In the genomic region with DNA sequence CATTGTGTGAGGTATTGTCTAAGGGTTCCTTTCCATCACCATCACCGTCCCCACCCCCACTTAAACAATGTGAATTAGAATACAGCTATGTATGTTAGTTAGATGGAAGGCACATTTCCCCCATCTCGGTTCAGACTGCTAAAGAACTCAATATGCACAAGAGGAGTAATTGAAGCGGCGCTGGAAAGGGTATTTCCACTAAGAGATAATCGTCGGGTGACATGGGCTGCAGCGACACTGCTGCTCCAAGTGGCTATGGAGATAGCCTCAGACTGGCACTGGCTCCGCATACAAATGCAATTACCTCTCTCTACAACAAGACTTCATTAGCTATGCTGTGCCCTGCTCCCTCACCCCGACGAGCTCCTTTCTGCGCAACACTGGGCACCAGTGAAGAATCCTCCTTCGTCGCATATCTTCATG, we compare ENCODE assay signal across 21 mouse cellular contexts. TPM values are rescaled to one million over a fixed set of nuclear protein-coding genes. Genes with fewer than 3 reads are reported as not detected.
A peak's percentile ranks its signal among the peaks of the same experiment; 100 is the strongest.
DNase-seq lines count a peak whose midpoint lies in the region; ATAC-seq lines count a peak whose summit lies in the region.
"Had no signal": no experiment of that assay in that cellular context is flagged by ENCODE, and none has a peak within 500 bp of the region (broad histone marks: within the 10 kb centered on the region; RNA-seq: fewer than 3 reads in every experiment).

No protein-coding gene starts in this region.

- H3K4me2 ChIP-seq in hindbrain, embryonic 11.5 days (replicated peaks; ENCODE audit: low read depth, low read length): no peak overlapping the region
- H3K4me2 ChIP-seq in hindbrain, embryonic 13.5 days: no peak overlapping the region
- no peak overlapping the region for H3K4me2 ChIP-seq in midbrain, embryonic 15.5 days
- H3K4me2 ChIP-seq in kidney, embryonic 15.5 days: no peak overlapping the region
- H3K4me2 ChIP-seq: heart, embryonic 13.5 days; liver, embryonic 13.5 days had no signal

- 78% methylated on average over 13 of the region's 13 CpGs for WGBS in hindbrain, embryonic 11.5 days
- WGBS in hindbrain, embryonic 10.5 days: 87% methylated on average over 13 of the region's 13 CpGs
- WGBS in hindbrain, embryonic 13.5 days: 57% methylated on average over 13 of the region's 13 CpGs
- WGBS in midbrain, embryonic 15.5 days: 50% methylated on average over 13 of the region's 13 CpGs
- 89% methylated on average over 13 of the region's 13 CpGs for WGBS in kidney, embryonic 15.5 days

- H3K9ac ChIP-seq in hindbrain, embryonic 11.5 days (ENCODE audit: low read depth, low read length): no peak overlapping the region
- no peak overlapping the region for H3K9ac ChIP-seq in hindbrain, embryonic 13.5 days
- H3K9ac ChIP-seq in midbrain, embryonic 15.5 days: no peak overlapping the region
- H3K9ac ChIP-seq in kidney, embryonic 15.5 days: no peak overlapping the region
- H3K9ac ChIP-seq: heart, embryonic 13.5 days; liver, embryonic 13.5 days had no signal

- no peaks in the 10 kb centered on the region for H3K36me3 ChIP-seq in hindbrain, embryonic 11.5 days (ENCODE audit: control insufficient read depth, insufficient read depth, low read length)
- H3K36me3 ChIP-seq in hindbrain, embryonic 10.5 days: no peaks in the 10 kb centered on the region
- no peaks in the 10 kb centered on the region for H3K36me3 ChIP-seq in hindbrain, embryonic 13.5 days
- no peaks in the 10 kb centered on the region for H3K36me3 ChIP-seq in midbrain, embryonic 15.5 days (replicated peaks)
- H3K36me3 ChIP-seq in kidney, embryonic 15.5 days: peaks cover 18% of the 10 kb centered on the region; the same call in 1 of the 2 replicates
- H3K36me3 ChIP-seq: liver, embryonic 13.5 days had no signal

- ATAC-seq in hindbrain, embryonic 11.5 days (ENCODE audit: low FRiP score): peak; percentile 45; the same call in 1 of the 2 replicates
- peak; percentile 52; the same call in 1 of the 2 replicates for ATAC-seq in hindbrain, embryonic 13.5 days (ENCODE audit: low FRiP score)
- ATAC-seq in midbrain, embryonic 15.5 days (replicated peaks): peak; percentile 54; the same call in 1 of the 2 replicates
- no peak for ATAC-seq in kidney, embryonic 15.5 days (replicated peaks; ENCODE audit: low FRiP score)

- no peak overlapping the region for H3K4me3 ChIP-seq in hindbrain, embryonic 11.5 days (ENCODE audit: low read depth, low read length)
- no peak overlapping the region for H3K4me3 ChIP-seq in hindbrain, embryonic 10.5 days
- H3K4me3 ChIP-seq in hindbrain, embryonic 13.5 days: no peak overlapping the region
- no peak overlapping the region for H3K4me3 ChIP-seq in midbrain, embryonic 15.5 days
- H3K4me3 ChIP-seq in kidney, embryonic 15.5 days (replicated peaks): no peak overlapping the region
- H3K4me3 ChIP-seq: embryonic facial prominence, embryonic 10.5 days; heart, adult 2 months; heart, embryonic 13.5 days; left cerebral cortex, adult 2 months; liver, embryonic 13.5 days had no signal

- no peaks in the 10 kb centered on the region for H3K4me1 ChIP-seq in hindbrain, embryonic 11.5 days (replicated peaks; ENCODE audit: control insufficient read depth, insufficient read depth, low read length)
- no peaks in the 10 kb centered on the region for H3K4me1 ChIP-seq in hindbrain, embryonic 10.5 days (replicated peaks)
- H3K4me1 ChIP-seq in hindbrain, embryonic 13.5 days (replicated peaks): peaks cover 12% of the 10 kb centered on the region
- peaks cover 11% of the 10 kb centered on the region; the same call in 1 of the 2 replicates for H3K4me1 ChIP-seq in midbrain, embryonic 15.5 days
- H3K4me1 ChIP-seq in kidney, embryonic 15.5 days: 0 out of 2 replicates have a peak, but pooled peaks cover 4% of the 10 kb centered on the region
- H3K4me1 ChIP-seq: liver, embryonic 13.5 days had no signal

- DNase-seq in hindbrain, embryonic 11.5 days (ENCODE audit: low spot score): peak; percentile 15
- DNase-seq in hindbrain, embryonic 10.5 days (ENCODE audit: low spot score): no peak
- DNase-seq in brain, embryonic 18.5 days (ENCODE audit: low read depth, low spot score): peak; percentile 14
- DNase-seq in yolk sac, embryonic 10.5 days (ENCODE audit: low spot score): no peak
- DNase-seq: adrenal gland, postnatal 25 days; cerebellum, adult 11 months; gastrocnemius, postnatal 36 days; heart, adult 2 months; kidney, adult 11 months; layer of hippocampus, adult 9-11 months; liver, embryonic 13.5 days; lung, adult 2 months; thymus, adult 2 months had no signal

- H3K27ac ChIP-seq in hindbrain, embryonic 11.5 days (ENCODE audit: low read depth, low read length): no peak overlapping the region
- H3K27ac ChIP-seq in hindbrain, embryonic 10.5 days: no peak overlapping the region
- 0 out of 2 replicates have a peak overlapping the region, but pooled peaks have one; percentile 14 for H3K27ac ChIP-seq in hindbrain, embryonic 13.5 days
- H3K27ac ChIP-seq in midbrain, embryonic 15.5 days: peak overlapping the region; percentile 53; the same call in 1 of the 2 replicates
- H3K27ac ChIP-seq in kidney, embryonic 15.5 days: no peak overlapping the region
- H3K27ac ChIP-seq: embryonic facial prominence, embryonic 10.5 days; heart, adult 2 months; heart, embryonic 13.5 days; left cerebral cortex, adult 2 months; liver, embryonic 13.5 days; stomach, postnatal 0 days had no signal

- no peaks in the 10 kb centered on the region for H3K9me3 ChIP-seq in hindbrain, embryonic 11.5 days (ENCODE audit: control insufficient read depth, low read length)
- no peaks in the 10 kb centered on the region for H3K9me3 ChIP-seq in hindbrain, embryonic 10.5 days
- H3K9me3 ChIP-seq in hindbrain, embryonic 13.5 days: no peaks in the 10 kb centered on the region
- H3K9me3 ChIP-seq in midbrain, embryonic 15.5 days: no peaks in the 10 kb centered on the region
- H3K9me3 ChIP-seq in kidney, embryonic 15.5 days (replicated peaks): no peaks in the 10 kb centered on the region
- H3K9me3 ChIP-seq: embryonic facial prominence, embryonic 10.5 days; heart, embryonic 13.5 days; liver, embryonic 13.5 days had no signal

- H3K27me3 ChIP-seq in hindbrain, embryonic 11.5 days (ENCODE audit: control insufficient read depth, insufficient read depth, low read length): no peaks in the 10 kb centered on the region
- H3K27me3 ChIP-seq in hindbrain, embryonic 10.5 days (ENCODE audit: insufficient read depth, poor library complexity, severe bottlenecking): no peaks in the 10 kb centered on the region
- H3K27me3 ChIP-seq in hindbrain, embryonic 13.5 days: no peaks in the 10 kb centered on the region
- no peaks in the 10 kb centered on the region for H3K27me3 ChIP-seq in midbrain, embryonic 15.5 days (replicated peaks)
- no peaks in the 10 kb centered on the region for H3K27me3 ChIP-seq in kidney, embryonic 15.5 days
- H3K27me3 ChIP-seq: heart, embryonic 13.5 days; liver, embryonic 13.5 days had no signal

RNA-seq across cellular contexts. Expression of a gene that starts 45.8 kb away (rescaled TPM):
- polyA plus RNA-seq in hindbrain, embryonic 11.5 days (2014; fragmentation: Nextera tagmentation; extraction: Ambion mirVana): 2.4 and 3.1 TPM in 2 replicates
- polyA plus RNA-seq in hindbrain, embryonic 10.5 days (2016; fragmentation: Nextera tagmentation; extraction: Ambion mirVana): 1.9 and 2.1 TPM in 2 replicates
- 7.6 and 7.8 TPM in 2 replicates for polyA plus RNA-seq in hindbrain, embryonic 13.5 days (2015; fragmentation: Nextera tagmentation; extraction: Ambion mirVana)
- 11.4 and 13.2 TPM in 2 replicates for polyA plus RNA-seq in midbrain, embryonic 15.5 days (2015; fragmentation: Nextera tagmentation; extraction: Ambion mirVana)
- 2.9 and 3.2 TPM in 2 replicates for polyA plus RNA-seq in kidney, embryonic 15.5 days (2015; fragmentation: Nextera tagmentation; extraction: Ambion mirVana)
- polyA plus RNA-seq: heart, adult 2 months; small intestine, adult 2 months; thymus, adult 2 months had no signal

Comparison
In these comparisons a context has a peak if more than half of its experiments do, and no peak if none do; other contexts are left out.
1. DNase-seq: peak in hindbrain, embryonic 11.5 days (single experiment) and brain, embryonic 18.5 days (single experiment); none in hindbrain, embryonic 10.5 days (single experiment) and yolk sac, embryonic 10.5 days (single experiment).
2. H3K27ac ChIP-seq: peak in hindbrain, embryonic 13.5 days (single experiment) and midbrain, embryonic 15.5 days (single experiment); none in hindbrain, embryonic 11.5 days (single experiment), hindbrain, embryonic 10.5 days (single experiment) and kidney, embryonic 15.5 days (single experiment).